Mouse (Mus musculus) neural tube, embryonic 15.5 days (tissue): ENCODE measurements at regions not wholly inside any gene's neighbourhood (a gene's known extent, or its start where the extent isn't known, plus 50 kb on each side); places are given as distances from the start of the nearest gene placed in this dataset.
A peak's percentile ranks its signal among the peaks of the same experiment; 100 is the strongest.

Experiments used
- ATAC-seq: fragments of 200-750 bp; cut with Nextera tagmentation; 2 replicates; pipeline ENCODE4 v1.8.0; 2017; ENCODE audit warnings: mild to moderate bottlenecking, moderate TSS enrichment, moderate library complexity; ENCODE audit not compliant: low FRiP score
- H3K27ac ChIP-seq: fragments of 300-500 bp; sonication (generic); replicated peaks from 2 replicates; pipeline ENCODE4 v1.5.1; 2015; ENCODE audit warnings: mild to moderate bottlenecking, inconsistent platforms
- H3K27me3 ChIP-seq: fragments of 300-500 bp; sonication (generic); replicated peaks from 2 replicates; pipeline ENCODE4 v1.6.1; 2015; ENCODE audit warnings: inconsistent platforms
- H3K36me3 ChIP-seq: fragments of 300-500 bp; sonication (generic); 2 replicates; pipeline ENCODE4 v1.6.1; 2015; ENCODE audit warnings: inconsistent platforms
- H3K4me1 ChIP-seq: fragments of 300-500 bp; sonication (generic); 2 replicates; pipeline ENCODE4 v1.6.1; 2015; ENCODE audit warnings: inconsistent platforms
- H3K4me2 ChIP-seq: fragments of 300-500 bp; sonication (generic); 2 replicates; pipeline ENCODE4 v1.6.1; 2015; ENCODE audit warnings: inconsistent platforms, mild to moderate bottlenecking, moderate library complexity
- H3K4me3 ChIP-seq: fragments of 300-500 bp; sonication (generic); replicated peaks from 2 replicates; pipeline ENCODE4 v1.5.1; 2015; ENCODE audit warnings: mild to moderate bottlenecking, inconsistent platforms
- H3K9ac ChIP-seq: fragments of 300-500 bp; sonication (generic); replicated peaks from 2 replicates; pipeline ENCODE4 v1.6.1; 2015; ENCODE audit warnings: mild to moderate bottlenecking, inconsistent platforms
- H3K9me3 ChIP-seq: fragments of 300-500 bp; sonication (generic); replicated peaks from 2 replicates; pipeline ENCODE4 v1.6.1; 2016; ENCODE audit warnings: inconsistent platforms
- WGBS: fragments of 180-500 bp; shearing (Covaris S2); methylation state at CpG from one replicate; pipeline ENCODE4 v1.1.7; 2015; ENCODE audit warnings: mixed read lengths; 5-methylcytosine and 5-hydroxymethylcytosine counted together

- H3K9me3 ChIP-seq, result 0 out of 2 replicates have a peak, but pooled peaks cover 2% of the 10 kb centered on the region
- WGBS, result 68% methylated on average over 2 of the region's 2 CpGs
- no peak overlapping the region for H3K9ac ChIP-seq
- H3K4me2 ChIP-seq, result no peak overlapping the region
- no peak overlapping the region for H3K4me3 ChIP-seq
- H3K4me1 ChIP-seq, result peaks cover 14% of the 10 kb centered on the region
- ATAC-seq, result no peak
- H3K27me3 ChIP-seq, result no peaks in the 10 kb centered on the region; the same call in 1 of the 2 replicates
- H3K27ac ChIP-seq, result no peak overlapping the region
- no peaks in the 10 kb centered on the region for H3K36me3 ChIP-seq
These were observed 115.6 kb upstream of the Dapk1 start for GRCm38 (mm10) chr13:60486105-60486504.

GRCm38 (mm10) chr13:60486871-60487270, 114.9 kb upstream of the Dapk1 start:
- no peak overlapping the region for H3K27ac ChIP-seq
- H3K9ac ChIP-seq, result no peak overlapping the region
- no peaks in the 10 kb centered on the region for H3K36me3 ChIP-seq
- ATAC-seq, result no peak
- WGBS, result 97% methylated on average over 5 of the region's 5 CpGs
- H3K4me3 ChIP-seq, result no peak overlapping the region
- H3K4me1 ChIP-seq, result peaks cover 12% of the 10 kb centered on the region; the same call in 1 of the 2 replicates
- no peak overlapping the region for H3K4me2 ChIP-seq
- H3K9me3 ChIP-seq, result 0 out of 2 replicates have a peak, but pooled peaks cover 2% of the 10 kb centered on the region
- H3K27me3 ChIP-seq, result no peaks in the 10 kb centered on the region

GRCm38 (mm10) chr13:60488131-60488883, 113.4 kb upstream of the Dapk1 start:
- peak overlapping the region; percentile 63 for H3K27ac ChIP-seq
- H3K9me3 ChIP-seq, result no peaks in the 10 kb centered on the region
- peak; percentile 68; the same call in 1 of the 2 replicates for ATAC-seq
- no peak overlapping the region; the same call in 1 of the 2 replicates for H3K4me2 ChIP-seq
- H3K4me1 ChIP-seq, result peaks cover 12% of the 10 kb centered on the region; the same call in 1 of the 2 replicates
- H3K27me3 ChIP-seq, result no peaks in the 10 kb centered on the region
- WGBS, result 47% methylated on average over 13 of the region's 13 CpGs
- H3K36me3 ChIP-seq, result no peaks in the 10 kb centered on the region
- H3K4me3 ChIP-seq, result no peak overlapping the region
- no peak overlapping the region for H3K9ac ChIP-seq

- Histone ChIP-seq H3K4me2 (no peak overlapping the region), H3K27ac (peak overlapping the region; percentile 63; the same call in 1 of the 2 replicates), H3K4me1 (peaks cover 12% of the 10 kb centered on the region; the same call in 1 of the 2 replicates), H3K4me3 (no peak overlapping the region), H3K9ac (no peak overlapping the region), H3K27me3 (no peaks in the 10 kb centered on the region), H3K36me3 (no peaks in the 10 kb centered on the region), H3K9me3 (no peaks in the 10 kb centered on the region)
- WGBS, result 51% methylated on average over 4 of the region's 4 CpGs
- ATAC-seq, result peak; percentile 63; the same call in 1 of the 2 replicates
These were observed 112.9 kb upstream of the Dapk1 start for GRCm38 (mm10) chr13:60488884-60489265.

GRCm38 (mm10) chr13:60491948-60492464, 109.7 kb upstream of the Dapk1 start:
- no peak overlapping the region for H3K4me2 ChIP-seq
- no peak overlapping the region for H3K4me3 ChIP-seq
- peaks cover 12% of the 10 kb centered on the region; the same call in 1 of the 2 replicates for H3K4me1 ChIP-seq
- 87% methylated on average over 16 of the region's 16 CpGs for WGBS
- H3K9ac ChIP-seq, result no peak overlapping the region
- H3K27ac ChIP-seq, result no peak overlapping the region
- H3K27me3 ChIP-seq, result no peaks in the 10 kb centered on the region
- no peaks in the 10 kb centered on the region for H3K9me3 ChIP-seq
- ATAC-seq, result no peak
- no peaks in the 10 kb centered on the region for H3K36me3 ChIP-seq

- Histone ChIP-seq H3K27me3 (no peaks in the 10 kb centered on the region), H3K4me2 (no peak overlapping the region), H3K4me3 (no peak overlapping the region), H3K36me3 (no peaks in the 10 kb centered on the region), H3K27ac (no peak overlapping the region), H3K9ac (no peak overlapping the region), H3K9me3 (no peaks in the 10 kb centered on the region), H3K4me1 (peaks cover 6% of the 10 kb centered on the region)
- 79% methylated on average over 5 of the region's 5 CpGs for WGBS
- no peak for ATAC-seq
These were observed 107.9 kb upstream of the Dapk1 start for GRCm38 (mm10) chr13:60493836-60494235.

GRCm38 (mm10) chr13:60497714-60498400, 103.9 kb upstream of the Dapk1 start:
- Histone ChIP-seq H3K4me3 (no peak overlapping the region), H3K27ac (no peak overlapping the region), H3K27me3 (no peaks in the 10 kb centered on the region), H3K4me1 (peaks cover 4% of the 10 kb centered on the region; the same call in 1 of the 2 replicates), H3K9me3 (no peaks in the 10 kb centered on the region), H3K36me3 (no peaks in the 10 kb centered on the region), H3K9ac (no peak overlapping the region), H3K4me2 (peak overlapping the region; percentile 15; the same call in 1 of the 2 replicates)
- WGBS, result 12% methylated on average over 18 of the region's 18 CpGs
- no peak for ATAC-seq

GRCm38 (mm10) chr13:60504196-60504595, 97.6 kb upstream of the Dapk1 start:
- no peak for ATAC-seq
- no peaks in the 10 kb centered on the region for H3K9me3 ChIP-seq
- H3K27me3 ChIP-seq, result no peaks in the 10 kb centered on the region
- no peak overlapping the region for H3K4me3 ChIP-seq
- H3K4me1 ChIP-seq, result no peaks in the 10 kb centered on the region
- WGBS, result 92% methylated on average over 2 of the region's 2 CpGs
- no peak overlapping the region for H3K4me2 ChIP-seq
- H3K9ac ChIP-seq, result no peak overlapping the region
- H3K36me3 ChIP-seq, result no peaks in the 10 kb centered on the region
- H3K27ac ChIP-seq, result no peak overlapping the region

GRCm38 (mm10) chr13:60507611-60508010, 94.1 kb upstream of the Dapk1 start:
- no peak overlapping the region for H3K4me2 ChIP-seq
- 96% methylated on average over 3 of the region's 3 CpGs for WGBS
- H3K27ac ChIP-seq, result no peak overlapping the region
- no peak overlapping the region for H3K4me3 ChIP-seq
- no peaks in the 10 kb centered on the region for H3K27me3 ChIP-seq
- H3K4me1 ChIP-seq, result no peaks in the 10 kb centered on the region
- no peak overlapping the region for H3K9ac ChIP-seq
- no peaks in the 10 kb centered on the region for H3K36me3 ChIP-seq
- ATAC-seq, result no peak
- H3K9me3 ChIP-seq, result no peaks in the 10 kb centered on the region

- H3K9me3 ChIP-seq, result no peaks in the 10 kb centered on the region
- no peaks in the 10 kb centered on the region for H3K27me3 ChIP-seq
- H3K27ac ChIP-seq, result no peak overlapping the region
- H3K4me3 ChIP-seq, result no peak overlapping the region
- no peaks in the 10 kb centered on the region for H3K36me3 ChIP-seq
- no peak overlapping the region for H3K4me2 ChIP-seq
- 85% methylated on average over 4 of the region's 4 CpGs for WGBS
- H3K4me1 ChIP-seq, result no peaks in the 10 kb centered on the region
- H3K9ac ChIP-seq, result no peak overlapping the region
- no peak for ATAC-seq
These were observed 93.7 kb upstream of the Dapk1 start for GRCm38 (mm10) chr13:60508054-60508453.

- H3K9me3 ChIP-seq, result no peaks in the 10 kb centered on the region
- H3K36me3 ChIP-seq, result no peaks in the 10 kb centered on the region
- H3K4me1 ChIP-seq, result no peaks in the 10 kb centered on the region
- no peak overlapping the region for H3K9ac ChIP-seq
- 81% methylated on average over 5 of the region's 5 CpGs for WGBS
- H3K27ac ChIP-seq, result no peak overlapping the region
- no peak overlapping the region for H3K4me2 ChIP-seq
- no peaks in the 10 kb centered on the region for H3K27me3 ChIP-seq
- H3K4me3 ChIP-seq, result no peak overlapping the region
- ATAC-seq, result no peak
These were observed 92.9 kb upstream of the Dapk1 start for GRCm38 (mm10) chr13:60508856-60509255.

GRCm38 (mm10) chr13:60511101-60511500, 90.6 kb upstream of the Dapk1 start:
- no peaks in the 10 kb centered on the region for H3K27me3 ChIP-seq
- no peak overlapping the region for H3K4me3 ChIP-seq
- H3K9me3 ChIP-seq, result no peaks in the 10 kb centered on the region
- H3K36me3 ChIP-seq, result no peaks in the 10 kb centered on the region
- no peak overlapping the region for H3K4me2 ChIP-seq
- H3K27ac ChIP-seq, result no peak overlapping the region
- H3K9ac ChIP-seq, result no peak overlapping the region
- ATAC-seq, result no peak
- 94% methylated on average over 7 of the region's 7 CpGs for WGBS
- no peaks in the 10 kb centered on the region for H3K4me1 ChIP-seq
